Mouse (Mus musculus) stomach, embryonic 14.5 days (tissue): ENCODE results near the gene Slc25a23. TPM values are rescaled to one million over a fixed set of nuclear protein-coding genes. Genes with fewer than 3 reads are reported as not detected.
A peak's percentile ranks its signal among the peaks of the same experiment; 100 is the strongest.

ENCODE experiments used
- ATAC-seq: fragments of 200-750 bp; cut with Nextera tagmentation; 2 replicates; pipeline ENCODE4 v1.8.0; 2017; ENCODE audit warnings: low read depth, moderate TSS enrichment; ENCODE audit not compliant: insufficient number of reproducible peaks, insufficient read depth, low FRiP score
- H3K27ac ChIP-seq: fragments of 300-500 bp; sonication (generic); 2 replicates; pipeline ENCODE4 v1.5.1; 2014; ENCODE audit warnings: mild to moderate bottlenecking, low read length, moderate library complexity, mixed read lengths
- H3K27me3 ChIP-seq: fragments of 300-500 bp; sonication (generic); 2 replicates; pipeline ENCODE4 v1.6.1; 2014; ENCODE audit warnings: low read length, control low read depth, mixed read lengths; ENCODE audit not compliant: control insufficient read depth, insufficient read depth
- H3K36me3 ChIP-seq: fragments of 300-500 bp; sonication (generic); 2 replicates; pipeline ENCODE4 v1.6.1; 2014; ENCODE audit warnings: mild to moderate bottlenecking, control low read depth, low read length, moderate library complexity, mixed read lengths; ENCODE audit not compliant: control insufficient read depth, insufficient read depth
- H3K4me1 ChIP-seq: fragments of 300-500 bp; sonication (generic); 2 replicates; pipeline ENCODE4 v1.6.1; 2014; ENCODE audit warnings: low read length, control low read depth, mixed read lengths; ENCODE audit not compliant: control insufficient read depth, insufficient read depth
- H3K4me2 ChIP-seq: fragments of 300-500 bp; sonication (generic); replicated peaks from 2 replicates; pipeline ENCODE4 v1.6.1; 2014; ENCODE audit warnings: low read depth, low read length, control low read depth
- H3K4me3 ChIP-seq: fragments of 300-500 bp; sonication (generic); 2 replicates; pipeline ENCODE4 v1.5.1; 2014; ENCODE audit warnings: low read depth, low read length, control low read depth
- H3K9ac ChIP-seq: fragments of 300-500 bp; sonication (generic); replicated peaks from 2 replicates; pipeline ENCODE4 v1.6.1; 2014; ENCODE audit warnings: low read depth, mild to moderate bottlenecking, control low read depth, low read length, moderate library complexity, mixed read lengths
- H3K9me3 ChIP-seq: fragments of 300-500 bp; sonication (generic); 2 replicates; pipeline ENCODE4 v1.6.1; 2016; ENCODE audit warnings: low read depth, low read length, control low read depth; ENCODE audit not compliant: control insufficient read depth
- WGBS: fragments of 180-500 bp; shearing (Covaris S2); extraction: QIAGEN DNeasy Blood & Tissue Kit; methylation state at CpG from one replicate; pipeline ENCODE4 v1.1.7; 2014; 5-methylcytosine and 5-hydroxymethylcytosine counted together
- polyA plus RNA-seq: library from polyadenylated mRNA; unstranded; fragments of >200 nt; fragmentation: Nextera tagmentation; extraction: Ambion mirVana; gene quantifications from 2 replicates; pipeline ENCODE4 v1.2.1, GENCODE M21; 2014

The Slc25a23 gene
- polyA plus RNA-seq, 1 experiment from 2014 or later, result 12.7 TPM

DNA sequence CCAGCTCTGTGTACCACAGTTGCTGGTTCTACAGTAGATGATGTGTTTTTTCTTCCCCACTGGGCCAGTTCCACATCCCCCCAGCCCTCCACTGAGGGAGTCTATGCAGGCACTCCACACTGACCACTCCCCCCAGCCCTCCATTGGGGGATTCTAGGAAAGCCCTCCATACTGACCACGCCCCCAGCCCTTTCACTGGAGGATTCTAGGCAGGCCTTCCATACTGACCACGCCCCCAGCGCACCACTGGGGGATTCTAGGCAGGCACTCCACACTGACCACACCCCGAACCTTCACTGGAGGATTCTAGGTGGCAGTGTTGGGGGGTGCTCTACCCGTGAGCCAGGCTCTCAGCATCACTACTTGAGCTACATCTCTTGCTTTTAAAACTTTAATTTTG is 12.3 kb downstream of the Slc25a23 start:
- 37% methylated on average over 5 of the region's 5 CpGs for WGBS
- peak; percentile 49; the same call in 1 of the 2 replicates for ATAC-seq
- Histone ChIP-seq H3K4me2 (no peak overlapping the region), H3K27me3 (no peaks in the 10 kb centered on the region), H3K9ac (no peak overlapping the region), H3K9me3 (no peaks in the 10 kb centered on the region), H3K4me3 (no peak overlapping the region), H3K36me3 (peaks cover 8% of the 10 kb centered on the region; the same call in 1 of the 2 replicates), H3K27ac (no peak overlapping the region), H3K4me1 (no peaks in the 10 kb centered on the region)

DNA sequence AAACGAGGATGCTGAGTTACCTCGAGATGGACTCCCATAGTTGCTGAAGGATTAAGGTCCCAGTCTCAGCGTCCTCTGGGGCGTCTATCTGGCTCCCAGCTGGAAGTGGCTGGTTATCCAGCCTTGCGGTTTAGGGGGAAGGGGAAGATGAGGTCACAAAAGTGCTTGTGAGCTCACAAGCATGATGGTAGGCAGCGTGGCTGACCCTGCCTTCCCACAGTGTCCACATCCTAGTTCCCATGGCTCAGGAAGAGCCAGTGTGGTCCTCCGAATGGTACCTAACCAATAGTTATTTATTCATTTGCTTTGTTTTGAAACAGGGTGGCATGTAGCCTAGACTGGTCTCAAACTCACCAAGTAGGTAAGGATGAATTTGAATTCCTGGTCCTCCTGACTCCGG is 18.1 kb downstream of the Slc25a23 start, which contains the start of gene Slc25a41:
Gene Slc25a41 (minus strand): TSS at position 101 of the 400 bp plus-strand sequence.
- Histone ChIP-seq H3K27ac (no peak within 1 kb of the TSS), H3K4me3 (no peak within 1 kb of the TSS), H3K4me2 (no peak within 1 kb of the TSS), H3K9me3 (no peaks in the 10 kb centered on the region), H3K36me3 (peaks cover 4% of the 10 kb centered on the region; the same call in 1 of the 2 replicates), H3K27me3 (no peaks in the 10 kb centered on the region), H3K4me1 (no peaks in the 10 kb centered on the region), H3K9ac (no peak within 1 kb of the TSS)
- ATAC-seq, result no peak
- 69% methylated on average over 8 of the region's 8 CpGs for WGBS

DNA sequence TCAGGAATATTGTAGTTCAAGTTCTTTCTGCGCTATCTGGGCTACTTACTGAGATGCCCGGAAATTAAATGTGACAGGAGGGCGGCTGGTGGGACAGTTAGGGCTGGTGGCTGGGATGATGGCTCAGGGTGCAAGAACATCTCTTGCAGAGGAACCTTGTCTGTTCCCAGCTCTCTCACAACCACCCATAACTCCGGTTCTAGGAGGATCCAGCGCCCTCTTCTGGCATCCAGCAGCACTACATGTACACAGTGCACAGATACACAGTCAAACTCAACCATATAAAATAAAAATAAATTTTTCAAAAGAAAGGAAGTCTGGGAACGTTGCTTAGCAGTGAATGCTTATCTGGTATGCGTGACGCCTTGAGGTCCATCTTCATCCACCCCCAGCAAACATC is 20.7 kb downstream of the Slc25a23 start:
- no peak overlapping the region for H3K9ac ChIP-seq

DNA sequence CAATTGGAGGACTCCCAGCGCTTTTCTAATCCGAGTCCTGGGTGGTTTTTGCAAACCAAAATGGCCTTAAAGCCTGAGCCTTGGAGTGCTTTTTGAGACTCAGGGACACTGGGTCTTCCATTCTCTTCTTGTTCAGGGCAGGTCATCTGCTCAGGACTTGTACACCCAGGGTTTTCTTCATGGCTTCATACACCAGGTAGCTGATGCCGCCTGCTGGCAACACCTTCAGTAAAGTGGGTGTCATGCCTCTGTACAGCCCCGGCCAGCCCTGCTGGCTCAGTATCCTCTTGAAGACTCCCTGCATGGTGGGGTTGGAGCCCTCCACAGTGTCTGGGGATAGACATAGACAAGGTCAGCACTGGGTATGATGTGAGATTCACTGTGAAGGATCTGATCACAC is 26.8 kb downstream of the Slc25a23 start:
- no peak overlapping the region for H3K27ac ChIP-seq
- no peaks in the 10 kb centered on the region for H3K27me3 ChIP-seq
- H3K36me3 ChIP-seq, result peaks cover 9% of the 10 kb centered on the region
- H3K4me2 ChIP-seq, result peak overlapping the region; percentile 52; the same call in 1 of the 2 replicates
- ATAC-seq, result no peak
- no peak overlapping the region for H3K9ac ChIP-seq
- no peak overlapping the region; the same call in 1 of the 2 replicates for H3K4me3 ChIP-seq
- no peaks in the 10 kb centered on the region for H3K9me3 ChIP-seq
- peaks cover 8% of the 10 kb centered on the region; the same call in 1 of the 2 replicates for H3K4me1 ChIP-seq
- 81% methylated on average over 4 of the region's 4 CpGs for WGBS

More for the DNA sequence above, 20.7 kb downstream of the Slc25a23 start:
- Histone ChIP-seq H3K4me2 (no peak overlapping the region), H3K4me3 (no peak overlapping the region), H3K9me3 (no peaks in the 10 kb centered on the region), H3K27ac (no peak overlapping the region), H3K36me3 (no peaks in the 10 kb centered on the region), H3K4me1 (no peaks in the 10 kb centered on the region), H3K27me3 (no peaks in the 10 kb centered on the region)
- WGBS, result 41% methylated on average over 8 of the region's 8 CpGs
- no peak for ATAC-seq

DNA sequence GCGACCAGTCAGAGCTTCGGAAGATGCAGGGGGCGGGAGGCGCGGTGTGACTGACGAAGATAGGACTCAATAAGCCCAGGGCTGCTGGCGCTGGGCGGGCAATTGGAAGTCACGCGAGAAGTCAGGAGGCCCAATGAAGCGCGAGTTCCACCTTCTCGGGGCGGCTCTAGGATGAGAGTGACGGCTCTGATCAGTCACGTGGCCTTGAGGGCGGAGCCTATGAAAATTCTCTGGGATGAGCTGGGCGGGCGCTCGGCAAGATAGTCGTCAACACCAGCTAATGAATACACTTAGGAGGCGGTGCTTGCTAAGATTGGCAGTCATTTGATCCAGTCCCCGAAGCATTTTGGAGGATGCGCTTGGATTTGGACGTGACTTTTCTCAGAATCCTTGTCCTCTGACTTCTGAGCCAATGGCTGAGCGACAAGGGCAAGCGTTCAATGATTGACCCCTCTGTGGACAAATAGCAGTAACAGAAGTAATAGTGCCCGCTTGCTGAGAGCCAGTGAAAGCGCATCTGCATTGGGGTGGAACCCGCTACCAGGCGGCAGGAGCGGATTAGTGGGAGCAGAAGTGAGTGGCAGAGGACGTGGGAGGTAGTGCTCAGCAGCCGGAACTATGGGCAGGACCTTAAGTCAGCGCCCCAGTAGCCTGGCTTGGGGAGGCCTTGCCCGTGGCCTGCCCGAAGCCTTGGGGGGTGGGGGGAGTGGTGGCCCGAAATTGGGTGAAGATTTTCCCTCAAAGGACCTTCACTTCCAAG is 27.8 kb downstream of the Slc25a23 start:
- H3K27me3 ChIP-seq, result no peaks in the 10 kb centered on the region
- peak overlapping the region; percentile 52 for H3K4me2 ChIP-seq
- H3K9me3 ChIP-seq, result no peaks in the 10 kb centered on the region
- peak overlapping the region; percentile 35 for H3K4me3 ChIP-seq
- peak overlapping the region; percentile 29; the same call in 1 of the 2 replicates for H3K9ac ChIP-seq
- WGBS, result under 1% methylated on average over 38 of the region's 38 CpGs
- peak overlapping the region; percentile 86 for H3K27ac ChIP-seq
- peaks cover 8% of the 10 kb centered on the region; the same call in 1 of the 2 replicates for H3K4me1 ChIP-seq
- ATAC-seq, result peak; percentile 96
- peaks cover 19% of the 10 kb centered on the region for H3K36me3 ChIP-seq

DNA sequence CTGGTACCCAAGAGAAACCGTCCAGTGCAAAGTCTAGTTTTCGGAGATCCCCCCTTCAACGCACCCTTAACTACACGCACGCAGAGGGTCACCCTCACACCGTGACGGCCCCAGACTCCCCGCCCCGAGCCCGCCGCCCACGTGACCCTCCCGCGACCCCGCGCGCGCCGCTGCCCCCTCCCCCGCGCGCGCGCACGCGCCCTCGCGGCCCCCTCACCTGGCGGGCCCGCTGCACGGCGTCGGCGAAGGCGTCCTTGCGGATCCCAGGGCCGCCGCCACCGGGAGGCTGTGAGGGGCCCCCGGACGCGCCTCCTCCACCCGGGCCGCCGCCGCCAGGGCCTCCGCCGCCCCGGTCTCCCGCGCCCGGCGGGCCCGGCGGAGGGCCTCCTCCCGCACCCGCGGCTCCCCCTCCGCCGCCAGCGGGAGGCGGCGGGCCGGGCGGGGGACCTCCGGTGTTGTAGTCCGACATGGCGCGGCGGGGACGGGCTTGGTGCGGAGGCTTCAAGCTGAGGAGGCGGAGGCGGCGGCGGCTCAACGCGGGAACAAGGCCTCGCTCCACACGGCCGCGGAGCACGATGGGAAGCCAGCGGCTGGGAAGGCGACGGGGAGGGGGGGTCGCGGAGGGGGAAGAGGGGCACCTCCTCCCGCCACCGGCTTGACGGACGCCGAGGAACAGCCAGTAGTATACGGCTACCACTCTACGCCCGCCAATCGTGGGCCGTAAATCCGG is 28.6 kb downstream of the Slc25a23 start, which contains the start of gene Khsrp:
Gene Khsrp (minus strand): TSS at position 592 of the 730 bp plus-strand sequence.
- no peak for ATAC-seq

DNA sequence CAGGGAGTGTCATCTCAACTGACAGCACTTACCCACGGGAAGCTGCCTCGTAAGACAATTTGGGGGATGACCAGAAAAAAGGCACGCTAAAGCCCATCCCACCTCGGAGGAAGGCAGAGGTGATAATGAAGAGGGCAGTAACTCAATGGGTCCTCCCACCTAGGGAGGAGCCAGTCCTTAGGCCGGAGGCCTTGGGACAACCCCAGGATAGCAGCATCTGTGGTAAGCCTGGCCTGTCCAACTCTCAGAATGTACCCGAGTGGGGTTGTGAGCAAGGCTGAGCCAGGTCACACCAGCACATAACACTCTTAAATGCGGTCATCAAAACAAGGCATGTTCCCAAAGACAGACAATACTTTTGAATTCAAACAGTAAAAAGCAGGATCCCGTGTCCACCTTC is 30.0 kb downstream of the Slc25a23 start:
- peak overlapping the region; percentile 96 for H3K4me2 ChIP-seq
- H3K27ac ChIP-seq, result no peak overlapping the region
- H3K27me3 ChIP-seq, result no peaks in the 10 kb centered on the region
- WGBS, result 32% methylated on average over 8 of the region's 8 CpGs
- peaks cover 40% of the 10 kb centered on the region for H3K36me3 ChIP-seq
- no peaks in the 10 kb centered on the region for H3K9me3 ChIP-seq
- peak overlapping the region; percentile 76 for H3K4me3 ChIP-seq
- H3K4me1 ChIP-seq, result peaks cover 8% of the 10 kb centered on the region; the same call in 1 of the 2 replicates
- no peak for ATAC-seq
- H3K9ac ChIP-seq, result peak overlapping the region; percentile 99; the same call in 1 of the 2 replicates

More for the DNA sequence above, 28.6 kb downstream of the Slc25a23 start, which contains the start of gene Khsrp:
- peaks cover 8% of the 10 kb centered on the region; the same call in 1 of the 2 replicates for H3K4me1 ChIP-seq
- peak within 1 kb of the TSS; percentile 96 for H3K4me2 ChIP-seq
- H3K36me3 ChIP-seq, result peaks cover 26% of the 10 kb centered on the region
- peak within 1 kb of the TSS; percentile 99 for H3K9ac ChIP-seq
- under 1% methylated on average over 87 of the region's 99 CpGs for WGBS
- H3K27me3 ChIP-seq, result no peaks in the 10 kb centered on the region
- H3K27ac ChIP-seq, result peak within 1 kb of the TSS; percentile 86
- no peaks in the 10 kb centered on the region for H3K9me3 ChIP-seq
- peak within 1 kb of the TSS; percentile 76 for H3K4me3 ChIP-seq

DNA sequence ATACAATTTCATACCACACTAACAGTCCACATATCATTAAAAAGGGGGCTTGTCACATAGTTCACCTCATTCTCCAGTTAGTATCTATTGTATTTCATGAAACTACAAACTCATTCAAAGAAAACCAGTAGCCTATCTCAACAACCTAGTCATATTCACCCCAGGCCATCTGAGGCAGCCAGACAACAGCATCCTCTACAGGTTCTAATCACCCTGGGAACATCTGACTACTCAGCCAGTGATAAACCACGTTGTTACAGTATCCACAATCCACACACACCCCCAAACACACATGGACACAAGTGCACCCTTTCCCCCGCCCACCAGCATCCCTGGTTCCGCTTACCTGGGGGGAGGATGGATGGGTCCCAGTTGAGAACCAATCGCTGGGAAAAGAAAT is 32.2 kb downstream of the Slc25a23 start:
- H3K4me3 ChIP-seq, result no peak overlapping the region
- no peak for ATAC-seq
- H3K27ac ChIP-seq, result no peak overlapping the region
- H3K4me1 ChIP-seq, result peaks cover 8% of the 10 kb centered on the region; the same call in 1 of the 2 replicates
- peaks cover 62% of the 10 kb centered on the region for H3K36me3 ChIP-seq
- no peaks in the 10 kb centered on the region for H3K27me3 ChIP-seq
- no peaks in the 10 kb centered on the region for H3K9me3 ChIP-seq
- H3K4me2 ChIP-seq, result no peak overlapping the region
- 90% methylated on average over 4 of the region's 4 CpGs for WGBS
- no peak overlapping the region for H3K9ac ChIP-seq
